Mouse (Mus musculus) urinary bladder, postnatal 14 days (tissue): Measurements from ENCODE around the gene Ifitm6.
"Not testable (repeated sequence)": the region's sequence is repeated elsewhere in the genome, so short reads cannot be mapped to it uniquely, and the experiment has no call there.

ENCODE experiments used
- DNase-seq: peaks from one replicate; pipeline ENCODE4 v3.0.0; 2021; ENCODE audit warnings: low spot score

Ifitm6 gene

GRCm38 (mm10) chr7:141041661-141042060 is 23.9 kb upstream of the Ifitm6 start:
- peak; percentile 88 for DNase-seq

GRCm38 (mm10) chr7:141040867-141041606 is 23.3 kb upstream of the Ifitm6 start:
- no peak for DNase-seq

DNA sequence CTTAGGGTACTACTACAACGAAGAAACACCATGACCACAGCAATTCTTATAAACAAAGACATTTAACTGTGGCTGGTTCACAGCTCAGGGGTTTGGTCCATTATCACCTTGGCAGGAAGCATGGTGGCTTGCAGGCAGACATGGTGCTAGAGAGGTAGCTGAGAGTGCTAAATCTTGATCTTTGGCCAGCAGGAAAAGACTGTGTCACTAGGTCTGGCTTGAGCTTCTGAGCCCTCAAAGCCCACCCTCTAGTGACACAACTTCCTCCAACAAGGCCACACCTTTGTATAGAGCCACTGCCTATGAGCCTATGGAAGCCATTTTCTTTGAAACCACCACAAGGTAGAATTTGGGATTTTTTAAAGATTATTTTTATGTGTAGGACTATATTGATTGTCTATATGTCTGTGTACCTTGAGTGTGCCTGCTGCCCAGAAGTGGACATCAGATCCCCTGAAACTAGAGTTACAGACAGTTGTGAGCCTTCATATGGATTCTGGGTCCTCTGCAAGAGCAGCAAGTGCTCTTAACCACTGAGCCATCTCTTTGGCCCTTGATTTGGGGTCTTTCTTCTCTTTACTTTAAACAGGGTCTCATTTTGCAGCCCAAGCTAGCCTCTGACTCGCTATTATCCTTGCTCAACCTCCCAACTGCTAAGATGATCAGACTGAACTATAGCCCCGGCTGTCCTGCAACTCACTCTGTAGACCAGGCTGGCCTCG is 21.8 kb upstream of the Ifitm6 start:
- DNase-seq = no peak

DNA sequence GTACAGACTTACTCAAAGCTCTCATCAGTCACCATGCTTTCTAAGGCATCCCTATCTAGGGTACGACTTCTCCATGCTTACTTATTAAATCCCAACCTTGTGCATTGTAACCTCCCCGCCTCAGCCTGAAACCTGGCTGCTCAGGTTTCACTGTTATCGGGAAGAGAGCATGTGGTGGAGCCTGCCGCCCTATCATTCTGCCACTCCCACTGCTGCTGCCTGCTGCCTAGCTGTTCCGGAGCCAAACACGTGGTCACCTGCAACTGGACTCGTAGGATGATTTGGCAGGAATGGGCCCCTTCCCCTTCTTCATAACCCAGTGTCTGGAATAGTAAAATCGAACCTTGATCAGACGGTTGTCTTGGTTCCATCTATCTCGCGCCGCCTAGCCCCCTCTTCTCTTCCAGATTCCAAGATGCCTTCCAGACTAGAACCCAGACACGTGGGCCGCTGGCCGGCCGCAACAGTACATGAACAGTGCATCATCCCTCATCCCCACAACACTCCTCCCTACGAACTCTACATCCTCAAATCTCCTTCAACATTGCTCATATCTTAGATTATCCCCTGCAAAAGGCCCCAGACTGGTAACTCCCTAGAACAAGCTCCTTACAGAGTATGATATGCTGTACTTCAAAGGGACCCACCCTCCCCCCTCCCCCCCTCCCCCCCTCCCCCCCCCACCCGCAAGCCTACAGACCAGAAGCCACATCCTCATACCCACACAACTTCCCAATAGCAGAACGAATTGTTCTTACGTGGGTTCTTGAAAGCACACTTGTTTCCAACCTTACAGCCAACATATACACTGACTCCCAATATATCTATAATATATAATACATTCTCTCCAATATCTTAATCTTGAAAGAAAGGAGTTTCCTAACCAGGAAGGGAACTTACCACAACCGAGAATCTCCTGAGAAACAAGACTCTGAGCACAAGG is 20.6 kb upstream of the Ifitm6 start:
- no peak for DNase-seq

DNA sequence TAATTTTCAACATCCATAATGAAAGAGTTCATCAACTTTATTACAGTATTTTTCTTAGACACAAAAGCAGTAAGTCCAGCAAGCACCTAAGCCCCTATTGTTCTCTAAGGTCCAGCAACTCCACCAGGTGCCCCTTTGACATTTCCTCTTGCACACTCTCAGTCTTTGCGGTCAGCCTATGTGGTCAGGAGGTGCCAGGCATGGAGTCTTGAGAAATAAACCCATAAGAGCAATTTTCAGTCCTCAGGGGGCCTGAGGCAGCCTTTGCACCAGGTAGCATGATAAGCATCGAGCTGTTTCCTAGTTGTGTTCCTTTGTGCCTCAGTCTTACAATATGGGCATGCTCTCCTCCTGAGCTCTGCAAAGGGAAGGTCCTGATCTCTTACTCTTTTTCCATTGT is 18.9 kb upstream of the Ifitm6 start:
- not testable (repeated sequence) for DNase-seq

- no peak for DNase-seq
Observed at GRCm38 (mm10) chr7:141032458-141033167, 14.9 kb upstream of the Ifitm6 start.

DNA sequence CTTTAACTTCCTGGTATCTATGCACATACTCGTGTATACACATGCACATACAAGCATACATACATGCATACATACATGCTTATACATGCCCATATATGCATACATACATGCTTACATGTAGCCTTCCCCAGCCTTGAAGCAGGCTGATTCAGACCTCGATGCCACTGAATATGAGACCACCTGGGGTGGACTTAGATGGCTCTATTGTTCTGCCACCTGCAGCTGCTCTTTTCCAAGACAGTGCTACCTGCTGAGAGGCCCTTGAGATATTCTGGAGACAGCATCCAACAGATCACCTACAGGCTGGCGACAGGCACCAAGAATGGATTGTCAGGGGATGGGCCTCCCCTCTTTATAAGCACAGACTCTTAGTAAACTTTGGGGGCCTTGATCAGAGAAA is 12.7 kb upstream of the Ifitm6 start:
- DNase-seq = no peak

DNA sequence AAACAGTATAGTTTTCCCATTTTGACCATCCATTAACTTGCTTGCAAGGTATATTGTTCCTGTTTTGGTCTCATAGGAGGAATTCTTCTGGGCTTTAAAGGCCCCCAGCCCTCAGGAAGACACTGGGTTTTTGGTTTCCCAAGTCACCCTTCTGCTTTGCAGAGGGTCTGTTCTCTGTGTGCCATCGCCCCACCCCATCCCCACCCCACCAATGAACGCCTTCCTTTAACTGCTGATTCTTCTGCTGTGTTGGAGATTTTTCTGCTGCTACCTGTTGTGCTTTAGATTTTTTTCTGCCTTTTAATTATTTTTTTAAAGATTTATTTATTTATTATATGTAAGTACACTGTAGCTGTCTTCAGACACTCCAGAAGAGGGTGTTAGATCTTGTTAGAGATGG is 11.1 kb upstream of the Ifitm6 start, which contains the start of gene Gm17387:
Gene Gm17387 (plus strand): TSS at position 301 of the 400 bp plus-strand sequence.
- DNase-seq = no peak

GRCm38 (mm10) chr7:141026740-141027098 is 9.0 kb upstream of the Ifitm6 start:
- DNase-seq = no peak

GRCm38 (mm10) chr7:141026097-141026739 is 8.5 kb upstream of the Ifitm6 start:
- no peak for DNase-seq

GRCm38 (mm10) chr7:141024865-141025838 is 7.4 kb upstream of the Ifitm6 start:
- DNase-seq = no peak

DNA sequence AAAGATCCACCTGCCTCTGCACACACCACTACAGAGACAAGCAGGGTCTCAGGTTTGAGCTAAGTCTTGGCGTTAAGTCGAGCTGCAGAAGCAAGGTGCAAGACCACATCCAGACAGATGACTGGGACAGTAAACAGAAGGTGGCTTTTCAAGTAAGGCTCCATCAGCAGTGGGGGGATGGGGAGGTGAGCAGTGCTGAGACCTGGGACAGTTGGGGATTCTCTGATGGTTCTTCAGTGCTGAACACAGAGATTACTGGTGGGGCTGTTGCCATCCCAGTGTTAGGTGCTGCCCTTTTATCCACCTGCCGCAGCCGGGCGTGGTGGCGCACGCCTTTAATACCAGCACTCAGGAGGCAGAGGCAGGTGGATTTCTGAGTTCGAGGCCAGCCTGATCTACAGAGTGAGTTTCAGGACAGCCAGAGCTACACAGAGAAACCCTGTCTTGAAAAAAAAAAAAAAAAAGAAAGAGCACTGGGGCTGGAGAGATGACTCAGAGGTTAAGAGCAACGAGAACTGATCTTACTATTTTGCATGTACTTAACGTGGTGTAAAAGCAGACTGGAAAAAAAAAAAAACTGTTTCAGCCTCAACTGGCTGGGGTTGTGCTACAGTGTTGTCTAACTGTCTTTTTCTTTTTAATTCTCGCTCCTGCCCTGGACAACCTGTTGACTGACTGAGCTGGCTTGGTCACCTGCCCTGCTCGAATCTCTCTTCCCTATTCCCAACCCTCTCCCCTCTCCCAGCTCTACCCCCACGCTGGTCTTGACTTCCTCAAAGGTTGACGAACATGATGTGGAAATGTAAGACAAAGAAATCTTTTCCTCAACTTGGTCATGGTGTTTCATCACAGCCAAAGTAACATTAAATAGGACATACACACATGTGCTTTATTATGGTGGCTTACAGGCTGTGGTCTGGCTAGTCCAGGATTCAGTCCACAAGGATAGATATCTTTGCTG is 4.0 kb upstream of the Ifitm6 start:
- DNase-seq = no peak

DNA sequence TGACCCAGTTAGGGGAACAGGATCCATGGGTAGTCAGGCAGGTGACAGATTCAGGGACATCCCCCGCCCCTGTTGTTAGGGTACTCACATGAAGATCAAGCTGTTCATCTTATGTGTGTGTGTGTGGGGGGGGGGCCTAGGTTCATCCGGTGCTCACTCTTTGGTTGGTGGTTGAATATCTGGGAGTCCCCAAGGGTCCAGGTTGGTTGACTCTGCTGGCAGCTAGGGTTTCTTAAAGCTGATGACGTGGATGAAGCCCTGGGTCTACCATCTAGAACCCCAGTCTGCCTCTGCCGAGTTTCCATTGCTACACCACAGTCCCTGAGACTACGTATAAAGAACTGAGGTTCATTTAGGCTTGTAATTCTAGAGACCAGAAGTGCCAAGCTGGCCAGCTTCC is 1.3 kb upstream of the Ifitm6 start:
- DNase-seq = no peak

GRCm38 (mm10) chr7:141016707-141017697 is 722 bp downstream of the Ifitm6 start:
- no peak for DNase-seq

DNA sequence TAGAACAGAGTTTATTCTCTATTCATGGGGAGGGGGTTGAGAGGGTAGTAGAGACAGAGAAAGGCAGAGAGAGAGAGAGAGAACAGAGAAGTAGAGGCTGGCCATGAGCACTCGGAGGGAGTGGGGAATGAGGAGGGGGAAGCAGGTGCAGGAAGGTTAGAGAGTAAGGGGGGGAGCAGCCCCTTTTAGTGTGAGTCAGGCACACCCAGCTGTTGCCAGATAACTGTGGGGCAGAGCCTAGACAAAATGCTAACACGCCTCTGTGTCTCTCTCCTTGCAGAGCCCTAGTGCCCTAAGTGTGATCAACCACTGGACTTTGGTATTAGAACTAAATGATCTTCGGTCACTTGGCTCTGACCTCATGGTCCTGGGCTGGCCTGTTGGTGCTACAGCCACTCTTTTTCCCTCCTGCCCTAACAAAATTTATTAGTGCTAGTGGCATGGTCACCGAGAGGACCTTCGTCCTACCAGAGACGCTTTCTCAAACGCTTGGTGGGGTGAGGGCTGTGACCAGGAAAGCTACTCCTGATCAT is 6.4 kb downstream of the Ifitm6 start:
- DNase-seq = no peak

GRCm38 (mm10) chr7:141010593-141010992 is 7.1 kb downstream of the Ifitm6 start, which contains the start of gene Ifitm3:
Gene Ifitm3, minus strand, starts transcription at chr7:141010770.
- peak; percentile 69 for DNase-seq

- DNase-seq = no peak
Observed at GRCm38 (mm10) chr7:141009665-141010064, 8.1 kb downstream of the Ifitm6 start.
